Mouse (Mus musculus) small intestine, adult 2 months (tissue): ENCODE results near the gene Dysf.

Experiments used
- CTCF ChIP-seq: fragments of 200-500 bp; IDR thresholded peaks from 2 replicates; pipeline ENCODE4 v1.5.1; 2012; ENCODE audit warnings: low read depth, mild to moderate bottlenecking, control low read depth, inconsistent platforms, low read length, moderate library complexity, mixed read lengths; ENCODE audit not compliant: insufficient replicate concordance, insufficient read length; ENCODE audit errors: extremely low read depth
- POLR2A ChIP-seq: fragments of 200-500 bp; IDR thresholded peaks from 2 replicates; pipeline ENCODE4 v1.6.1; 2012; ENCODE audit warnings: low read depth, mild to moderate bottlenecking, control low read depth, inconsistent platforms, low read length, moderate library complexity

GRCm38 (mm10) chr6:84009915-84010302, 1.5 kb downstream of the Dysf start:
- TF ChIP-seq CTCF = no peak
- no peak for TF ChIP-seq POLR2A
